Mouse (Mus musculus) liver, embryonic 13.5 days (tissue): ENCODE results near the gene Hint2. TPM values are rescaled to one million over a fixed set of nuclear protein-coding genes. Genes with fewer than 3 reads are reported as not detected.

Experiments
- ATAC-seq: fragments of 200-750 bp; cut with Nextera tagmentation; 2 replicates; pipeline ENCODE4 v1.8.0; 2017; ENCODE audit warnings: low read depth, mild to moderate bottlenecking, moderate number of reproducible peaks, moderate library complexity
- DNase-seq: peaks from one replicate; pipeline ENCODE4 v3.0.0; 2022
- H3K27ac ChIP-seq: fragments of 300-500 bp; sonication (generic); 2 replicates; pipeline ENCODE4 v1.5.1; 2015; ENCODE audit warnings: moderate library complexity, mild to moderate bottlenecking, inconsistent platforms
- H3K27me3 ChIP-seq: fragments of 300-500 bp; sonication (generic); 2 replicates; pipeline ENCODE4 v1.6.1; 2015; ENCODE audit warnings: mild to moderate bottlenecking, inconsistent platforms
- H3K36me3 ChIP-seq: fragments of 300-500 bp; sonication (generic); 2 replicates; pipeline ENCODE4 v1.6.1; 2015; ENCODE audit warnings: mild to moderate bottlenecking, inconsistent platforms
- H3K4me1 ChIP-seq: fragments of 300-500 bp; sonication (generic); replicated peaks from 2 replicates; pipeline ENCODE4 v1.6.1; 2015; ENCODE audit warnings: inconsistent platforms
- H3K4me2 ChIP-seq: fragments of 300-500 bp; sonication (generic); 2 replicates; pipeline ENCODE4 v1.6.1; 2015; ENCODE audit warnings: inconsistent platforms, mild to moderate bottlenecking, moderate library complexity
- H3K4me3 ChIP-seq: fragments of 300-500 bp; sonication (generic); replicated peaks from 2 replicates; pipeline ENCODE4 v1.5.1; 2015; ENCODE audit warnings: mild to moderate bottlenecking, inconsistent platforms
- H3K9ac ChIP-seq: fragments of 300-500 bp; sonication (generic); 2 replicates; pipeline ENCODE4 v1.6.1; 2015; ENCODE audit warnings: mild to moderate bottlenecking, inconsistent platforms
- H3K9me3 ChIP-seq: fragments of 300-500 bp; sonication (generic); replicated peaks from 2 replicates; pipeline ENCODE4 v1.6.1; 2016; ENCODE audit warnings: inconsistent platforms
- WGBS: fragments of 180-500 bp; shearing (Covaris S2); methylation state at CpG from one replicate; pipeline ENCODE4 v1.1.7; 2015; ENCODE audit not compliant: insufficient replicate concordance; 5-methylcytosine and 5-hydroxymethylcytosine counted together
- polyA plus RNA-seq: library from polyadenylated mRNA; unstranded; fragments of >200 nt; fragmentation: Nextera tagmentation; extraction: Ambion mirVana; gene quantifications from 2 replicates; pipeline ENCODE4 v1.2.1, GENCODE M21; 2015

The Hint2 gene
- polyA plus RNA-seq, 1 experiment from 2014 or later = 66.4 TPM

- peak within 1 kb of the TSS; percentile 32 for H3K27ac ChIP-seq
Measured at GRCm38 (mm10) chr4:43653161-43654015, 2.9 kb downstream of the Hint2 start, which contains the start of gene Spag8. Spag8 (minus strand) TSS chr4:43653594.

GRCm38 (mm10) chr4:43652726-43653125, 3.5 kb downstream of the Hint2 start:
- ATAC-seq = no peak
- H3K4me2 ChIP-seq = peak overlapping the region; percentile 54; the same call in 1 of the 2 replicates

More at GRCm38 (mm10) chr4:43653161-43654015, 2.9 kb downstream of the Hint2 start, which contains the start of gene Spag8:
- DNase-seq (peak; percentile 58), ATAC-seq (no peak)
- 16% methylated on average over 24 of the region's 24 CpGs for WGBS
- Histone ChIP-seq H3K9ac (peak within 1 kb of the TSS; percentile 48), H3K4me3 (peak within 1 kb of the TSS; percentile 47), H3K9me3 (peaks cover 10% of the 10 kb centered on the region), H3K4me2 (peak within 1 kb of the TSS; percentile 54), H3K36me3 (peaks cover 6% of the 10 kb centered on the region), H3K27me3 (0 out of 2 replicates have a peak, but pooled peaks cover 6% of the 10 kb centered on the region), H3K4me1 (peaks cover 33% of the 10 kb centered on the region)

GRCm38 (mm10) chr4:43649783-43650182, 6.5 kb downstream of the Hint2 start:
- H3K27me3 ChIP-seq = 0 out of 2 replicates have a peak, but pooled peaks cover 4% of the 10 kb centered on the region
- WGBS = 74% methylated on average over 3 of the region's 3 CpGs
- H3K36me3 ChIP-seq = peaks cover 6% of the 10 kb centered on the region
- no peak overlapping the region for H3K27ac ChIP-seq
- peaks cover 20% of the 10 kb centered on the region for H3K4me1 ChIP-seq
- H3K9me3 ChIP-seq = peaks cover 10% of the 10 kb centered on the region
- DNase-seq (no peak), ATAC-seq (no peak)
- no peak overlapping the region for H3K9ac ChIP-seq
- no peak overlapping the region for H3K4me2 ChIP-seq
- H3K4me3 ChIP-seq = no peak overlapping the region

More at GRCm38 (mm10) chr4:43652726-43653125, 3.5 kb downstream of the Hint2 start:
- Histone ChIP-seq H3K36me3 (peaks cover 6% of the 10 kb centered on the region), H3K9ac (peak overlapping the region; percentile 48; the same call in 1 of the 2 replicates), H3K27ac (no peak overlapping the region), H3K4me1 (peaks cover 33% of the 10 kb centered on the region), H3K4me3 (peak overlapping the region; percentile 47; the same call in 1 of the 2 replicates), H3K9me3 (peaks cover 10% of the 10 kb centered on the region), H3K27me3 (0 out of 2 replicates have a peak, but pooled peaks cover 4% of the 10 kb centered on the region)
- 62% methylated on average over 4 of the region's 4 CpGs for WGBS
- DNase-seq = no peak

- WGBS = 69% methylated on average over 6 of the region's 6 CpGs
Measured at GRCm38 (mm10) chr4:43640491-43640890, 15.8 kb downstream of the Hint2 start.

GRCm38 (mm10) chr4:43640076-43640475, 16.2 kb downstream of the Hint2 start:
- H3K36me3 ChIP-seq = no peaks in the 10 kb centered on the region
- no peaks in the 10 kb centered on the region for H3K9me3 ChIP-seq
- no peak overlapping the region for H3K4me3 ChIP-seq
- H3K4me1 ChIP-seq = peaks cover 13% of the 10 kb centered on the region; the same call in 1 of the 2 replicates
- no peak overlapping the region for H3K4me2 ChIP-seq
- no peak overlapping the region for H3K27ac ChIP-seq
- no peaks in the 10 kb centered on the region for H3K27me3 ChIP-seq
- H3K9ac ChIP-seq = no peak overlapping the region
- ATAC-seq = no peak
- DNase-seq = no peak
- WGBS = 63% methylated on average over 9 of the region's 9 CpGs

More at GRCm38 (mm10) chr4:43640491-43640890, 15.8 kb downstream of the Hint2 start:
- DNase-seq (no peak), ATAC-seq (no peak)
- Histone ChIP-seq H3K36me3 (no peaks in the 10 kb centered on the region), H3K9ac (no peak overlapping the region), H3K9me3 (no peaks in the 10 kb centered on the region), H3K4me3 (no peak overlapping the region), H3K27me3 (no peaks in the 10 kb centered on the region), H3K27ac (no peak overlapping the region), H3K4me2 (no peak overlapping the region), H3K4me1 (peaks cover 9% of the 10 kb centered on the region; the same call in 1 of the 2 replicates)

- H3K4me3 ChIP-seq = no peak overlapping the region
- 65% methylated on average over 6 of the region's 6 CpGs for WGBS
- H3K4me2 ChIP-seq = no peak overlapping the region
- DNase-seq (no peak), ATAC-seq (no peak)
- peaks cover 12% of the 10 kb centered on the region for H3K4me1 ChIP-seq
- peaks cover 21% of the 10 kb centered on the region for H3K27me3 ChIP-seq
- H3K9ac ChIP-seq = no peak overlapping the region
- no peaks in the 10 kb centered on the region for H3K36me3 ChIP-seq
- no peaks in the 10 kb centered on the region for H3K9me3 ChIP-seq
- no peak overlapping the region for H3K27ac ChIP-seq
Measured at GRCm38 (mm10) chr4:43636751-43637150, 19.5 kb downstream of the Hint2 start.

- Histone ChIP-seq H3K4me3 (no peak overlapping the region), H3K27ac (no peak overlapping the region), H3K36me3 (no peaks in the 10 kb centered on the region), H3K4me2 (no peak overlapping the region), H3K4me1 (peaks cover 26% of the 10 kb centered on the region), H3K9ac (no peak overlapping the region), H3K27me3 (peaks cover 37% of the 10 kb centered on the region), H3K9me3 (no peaks in the 10 kb centered on the region)
- ATAC-seq (no peak), DNase-seq (no peak)
- WGBS = 73% methylated on average over 7 of the region's 7 CpGs
Measured at GRCm38 (mm10) chr4:43634621-43635374, 21.5 kb downstream of the Hint2 start.

- Histone ChIP-seq H3K27ac (no peak overlapping the region), H3K36me3 (no peaks in the 10 kb centered on the region), H3K4me1 (peaks cover 33% of the 10 kb centered on the region), H3K9me3 (no peaks in the 10 kb centered on the region), H3K27me3 (peaks cover 37% of the 10 kb centered on the region), H3K9ac (no peak overlapping the region), H3K4me2 (no peak overlapping the region), H3K4me3 (no peak overlapping the region)
- ATAC-seq = no peak
- WGBS = 78% methylated on average over 2 of the region's 2 CpGs
- DNase-seq = no peak
Measured at GRCm38 (mm10) chr4:43633736-43634135, 22.5 kb downstream of the Hint2 start.

- no peak overlapping the region for H3K27ac ChIP-seq
- WGBS = 65% methylated on average over 8 of the region's 8 CpGs
- H3K36me3 ChIP-seq = no peaks in the 10 kb centered on the region
- no peaks in the 10 kb centered on the region for H3K9me3 ChIP-seq
- H3K9ac ChIP-seq = no peak overlapping the region
- H3K27me3 ChIP-seq = peaks cover 37% of the 10 kb centered on the region
- DNase-seq = no peak
- H3K4me1 ChIP-seq = peaks cover 33% of the 10 kb centered on the region
- no peak overlapping the region for H3K4me2 ChIP-seq
- no peak for ATAC-seq
- H3K4me3 ChIP-seq = no peak overlapping the region
Measured at GRCm38 (mm10) chr4:43633296-43633695, 23.0 kb downstream of the Hint2 start.

GRCm38 (mm10) chr4:43631956-43632920, 24.0 kb downstream of the Hint2 start:
- Histone ChIP-seq H3K27me3 (peaks cover 37% of the 10 kb centered on the region), H3K4me2 (peak overlapping the region; percentile 84), H3K4me3 (peak overlapping the region; percentile 63), H3K9ac (peak overlapping the region; percentile 65), H3K36me3 (no peaks in the 10 kb centered on the region), H3K9me3 (no peaks in the 10 kb centered on the region), H3K4me1 (peaks cover 33% of the 10 kb centered on the region), H3K27ac (no peak overlapping the region)
- no peak for DNase-seq
- WGBS = 58% methylated on average over 42 of the region's 42 CpGs
- ATAC-seq = no peak
